ENCODE assay signal across 24 mouse cellular contexts in genomic region chr4:101326067-101326466, GRCm38 (mm10).
DNase-seq lines count a peak whose midpoint lies in the region; ATAC-seq and TF ChIP-seq lines count a peak whose summit lies in the region.
"Had no signal": no experiment of that assay in that cellular context is flagged by ENCODE, and none has a peak within 500 bp of the region (broad histone marks: within the 10 kb centered on the region; RNA-seq: fewer than 3 reads in every experiment).

No protein-coding gene starts in this region.

- no peaks in the 10 kb centered on the region for H3K9me3 ChIP-seq in intestine, postnatal 0 days (ENCODE audit: control insufficient read depth)
- no peaks in the 10 kb centered on the region for H3K9me3 ChIP-seq in intestine, embryonic 15.5 days
- H3K9me3 ChIP-seq in lung, embryonic 14.5 days (ENCODE audit: low read depth, low read length): no peaks in the 10 kb centered on the region
- H3K9me3 ChIP-seq: forebrain, embryonic 12.5 days; G1E; hindbrain, embryonic 10.5 days; hindbrain, embryonic 15.5 days; midbrain, embryonic 12.5 days had no signal

- H3K4me1 ChIP-seq in intestine, postnatal 0 days (replicated peaks; ENCODE audit: control insufficient read depth, insufficient read depth, low read length): peaks cover 5% of the 10 kb centered on the region; the same call in 1 of the 2 replicates
- peaks cover 4% of the 10 kb centered on the region; the same call in 1 of the 2 replicates for H3K4me1 ChIP-seq in intestine, embryonic 15.5 days (replicated peaks)
- H3K4me1 ChIP-seq in lung, embryonic 14.5 days (ENCODE audit: insufficient read depth): 0 out of 2 replicates have a peak, but pooled peaks cover 3% of the 10 kb centered on the region
- H3K4me1 ChIP-seq: heart, embryonic 12.5 days; hindbrain, embryonic 15.5 days had no signal

- WGBS in intestine, postnatal 0 days: 89% methylated on average over 3 of the region's 3 CpGs
- 81% methylated on average over 3 of the region's 3 CpGs for WGBS in intestine, embryonic 15.5 days
- 72% methylated on average over 3 of the region's 3 CpGs for WGBS in lung, embryonic 14.5 days

- H3K36me3 ChIP-seq in intestine, postnatal 0 days (ENCODE audit: control insufficient read depth, insufficient read depth): no peaks in the 10 kb centered on the region
- H3K36me3 ChIP-seq in intestine, embryonic 15.5 days: no peaks in the 10 kb centered on the region
- no peaks in the 10 kb centered on the region for H3K36me3 ChIP-seq in lung, embryonic 14.5 days (ENCODE audit: insufficient read depth)
- H3K36me3 ChIP-seq: forebrain, embryonic 12.5 days; G1E; heart, embryonic 12.5 days; hindbrain, embryonic 10.5 days; hindbrain, embryonic 15.5 days; midbrain, embryonic 12.5 days had no signal

- H3K27me3 ChIP-seq in intestine, postnatal 0 days (replicated peaks; ENCODE audit: control insufficient read depth, insufficient read depth, low read length): 0 out of 2 replicates have a peak, but pooled peaks cover 4% of the 10 kb centered on the region
- H3K27me3 ChIP-seq in intestine, embryonic 15.5 days (replicated peaks): no peaks in the 10 kb centered on the region
- no peaks in the 10 kb centered on the region for H3K27me3 ChIP-seq in lung, embryonic 14.5 days (ENCODE audit: insufficient read depth, low read length)
- H3K27me3 ChIP-seq: forebrain, embryonic 12.5 days; heart, embryonic 12.5 days; hindbrain, embryonic 15.5 days; midbrain, embryonic 12.5 days; Patski had no signal

- ATAC-seq in intestine, postnatal 0 days: no peak
- ATAC-seq in intestine, embryonic 15.5 days: no peak
- ATAC-seq in lung, embryonic 14.5 days (ENCODE audit: insufficient read depth): no peak
- ATAC-seq in erythroblast, adult 5-6 weeks (replicated peaks; ENCODE audit: low FRiP score, poor library complexity, severe bottlenecking): peak; percentile 47; the same call in 1 of the 2 replicates
- ATAC-seq: forebrain, postnatal 0 days; inflammation-experienced regulatory T-cells, adult 6 months; Patski had no signal

- TF ChIP-seq CTCF in intestine, postnatal 0 days (IDR thresholded peaks at IDR 0.05; ENCODE audit: low read depth): peak; percentile 15; the same call in 1 of the 2 replicates
- TF ChIP-seq CTCF in lung, embryonic 14.5 days (IDR thresholded peaks at IDR 0.05; ENCODE audit: low read depth): 0 out of 2 replicates have a peak, but pooled peaks have one; percentile 13

- intact Hi-C loops in heart, postnatal 36 days (cut with DNase I): no loop called here

- DNase-seq in lung, embryonic 14.5 days: no peak
- DNase-seq in lung, postnatal 36 days: no peak
- peak; percentile 43 for DNase-seq in ES-CJ7 (ENCODE audit: low read depth, low spot score)
- DNase-seq in heart, postnatal 36 days: no peak
- DNase-seq: adrenal gland, postnatal 36 days; cerebellum, adult 18-20 months; cerebellum, postnatal 14 days; forebrain, postnatal 0 days; gastrocnemius, postnatal 10 days; kidney, adult 8-10 months; lung, adult 18-20 months; lung, postnatal 14 days had no signal

- H3K9ac ChIP-seq in intestine, postnatal 0 days (ENCODE audit: low read depth, low read length): no peak overlapping the region
- no peak overlapping the region for H3K9ac ChIP-seq in intestine, embryonic 15.5 days
- H3K9ac ChIP-seq in lung, embryonic 14.5 days: no peak overlapping the region
- H3K9ac ChIP-seq: forebrain, embryonic 12.5 days; forebrain, postnatal 0 days; heart, embryonic 12.5 days; hindbrain, embryonic 15.5 days; midbrain, embryonic 12.5 days had no signal

- no peak overlapping the region for H3K4me3 ChIP-seq in intestine, postnatal 0 days (ENCODE audit: low read depth, low read length)
- no peak overlapping the region for H3K4me3 ChIP-seq in intestine, embryonic 15.5 days (replicated peaks)
- H3K4me3 ChIP-seq in lung, embryonic 14.5 days (ENCODE audit: low read depth, low read length): no peak overlapping the region
- H3K4me3 ChIP-seq: forebrain, embryonic 12.5 days; heart, embryonic 12.5 days; hindbrain, embryonic 10.5 days; hindbrain, embryonic 15.5 days; midbrain, embryonic 12.5 days had no signal

- H3K27ac ChIP-seq in intestine, postnatal 0 days (ENCODE audit: low read depth, low read length): no peak overlapping the region
- no peak overlapping the region for H3K27ac ChIP-seq in intestine, embryonic 15.5 days
- no peak overlapping the region for H3K27ac ChIP-seq in lung, embryonic 14.5 days (ENCODE audit: low read depth)
- H3K27ac ChIP-seq: forebrain, embryonic 12.5 days; hindbrain, embryonic 10.5 days; hindbrain, embryonic 15.5 days; kidney, postnatal 0 days; midbrain, embryonic 12.5 days had no signal

- no peak overlapping the region for H3K4me2 ChIP-seq in intestine, postnatal 0 days (replicated peaks; ENCODE audit: low read depth)
- no peak overlapping the region for H3K4me2 ChIP-seq in intestine, embryonic 15.5 days (replicated peaks)
- H3K4me2 ChIP-seq in lung, embryonic 14.5 days: no peak overlapping the region
- H3K4me2 ChIP-seq: forebrain, embryonic 12.5 days; heart, embryonic 12.5 days; hindbrain, embryonic 15.5 days; midbrain, embryonic 12.5 days had no signal
